Mouse (Mus musculus) intestine, postnatal 0 days (tissue): ENCODE measurements around the gene Prr12. TPM values are rescaled to one million over a fixed set of nuclear protein-coding genes. Genes with fewer than 3 reads are reported as not detected.
A peak's percentile ranks its signal among the peaks of the same experiment; 100 is the strongest.

Source experiments
- ATAC-seq: fragments of 200-750 bp; cut with Nextera tagmentation; 2 replicates; pipeline ENCODE4 v1.8.0; 2017; ENCODE audit warnings: mild to moderate bottlenecking, moderate TSS enrichment, moderate library complexity
- H3K27ac ChIP-seq: fragments of 300-500 bp; sonication (generic); 2 replicates; pipeline ENCODE4 v1.5.1; 2014; ENCODE audit warnings: mild to moderate bottlenecking, low read depth, low read length, moderate library complexity
- H3K27me3 ChIP-seq: fragments of 300-500 bp; sonication (generic); replicated peaks from 2 replicates; pipeline ENCODE4 v1.6.1; 2014; ENCODE audit warnings: low read length, mixed read lengths; ENCODE audit not compliant: control insufficient read depth, insufficient read depth
- H3K36me3 ChIP-seq: fragments of 300-500 bp; sonication (generic); 2 replicates; pipeline ENCODE4 v1.6.1; 2014; ENCODE audit warnings: mild to moderate bottlenecking, moderate library complexity; ENCODE audit not compliant: control insufficient read depth, insufficient read depth
- H3K4me1 ChIP-seq: fragments of 300-500 bp; sonication (generic); replicated peaks from 2 replicates; pipeline ENCODE4 v1.6.1; 2014; ENCODE audit warnings: antibody characterized with exemption, low read length, mixed read lengths; ENCODE audit not compliant: control insufficient read depth, insufficient read depth
- H3K4me2 ChIP-seq: fragments of 300-500 bp; sonication (generic); replicated peaks from 2 replicates; pipeline ENCODE4 v1.6.1; 2014; ENCODE audit warnings: low read depth, mild to moderate bottlenecking, moderate library complexity
- H3K4me3 ChIP-seq: fragments of 300-500 bp; sonication (generic); 2 replicates; pipeline ENCODE4 v1.5.1; 2014; ENCODE audit warnings: low read depth, low read length
- H3K9ac ChIP-seq: fragments of 300-500 bp; sonication (generic); 2 replicates; pipeline ENCODE4 v1.6.1; 2014; ENCODE audit warnings: mild to moderate bottlenecking, low read depth, low read length
- H3K9me3 ChIP-seq: fragments of 300-500 bp; sonication (generic); 2 replicates; pipeline ENCODE4 v1.6.1; 2016; ENCODE audit warnings: mixed run types; ENCODE audit not compliant: control insufficient read depth
- CTCF ChIP-seq: sonication (generic); IDR thresholded peaks from 2 replicates; pipeline ENCODE4 v1.5.1; 2016; ENCODE audit warnings: low read depth, mild to moderate bottlenecking, control low read depth, antibody characterized with exemption, moderate library complexity
- WGBS: fragments of 180-500 bp; shearing (Covaris S2); extraction: QIAGEN DNeasy Blood & Tissue Kit; methylation state at CpG from one replicate; pipeline ENCODE4 v1.1.7; 2014; 5-methylcytosine and 5-hydroxymethylcytosine counted together
- polyA plus RNA-seq: library from polyadenylated mRNA; unstranded; fragments of >200 nt; fragmentation: Nextera tagmentation; extraction: Ambion mirVana; gene quantifications from 2 replicates; pipeline ENCODE4 v1.2.1, GENCODE M21; 2015

The Prr12 gene
- polyA plus RNA-seq, 1 experiment from 2014 or later = 2.4 TPM

DNA sequence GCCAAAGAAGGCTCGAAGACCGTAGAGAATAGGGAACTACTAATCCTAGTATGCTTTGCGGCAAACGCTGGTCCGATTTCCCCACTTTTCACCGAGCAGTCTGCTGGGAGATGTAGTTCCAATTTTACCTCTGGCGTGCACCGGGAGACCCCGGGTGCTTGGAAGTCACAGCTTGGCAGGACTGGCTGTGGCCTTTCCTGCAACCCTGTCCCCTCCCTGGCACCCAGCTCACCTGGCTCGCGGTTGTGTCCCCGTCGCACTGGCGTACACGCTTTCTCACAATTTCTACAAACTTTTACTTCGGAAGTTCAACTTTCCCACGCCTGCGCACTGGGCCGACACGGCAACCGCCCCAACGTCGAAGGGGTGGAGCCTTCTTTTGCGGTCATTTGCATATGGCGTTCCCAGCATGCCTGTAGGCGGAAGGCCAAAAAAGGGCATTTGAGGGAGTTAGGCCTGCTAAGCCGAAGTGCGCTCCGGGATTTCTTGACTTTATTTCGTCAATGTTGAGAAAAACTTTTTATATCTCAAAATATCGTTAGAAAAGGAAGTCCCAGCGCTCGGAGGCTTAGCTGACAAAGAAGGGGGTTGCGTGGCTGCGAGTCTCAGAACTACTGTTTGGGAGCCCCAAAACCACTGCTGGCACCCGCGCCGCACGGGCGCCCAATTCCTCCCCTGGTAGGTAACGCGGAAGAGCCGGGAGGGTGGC is 55.3 kb downstream of the Prr12 start, which contains the start of gene Irf3:
TSS of gene Irf3 (plus strand) at position 418 of the 709 bp plus-strand sequence.
- Histone ChIP-seq H3K27ac (peak within 1 kb of the TSS; percentile 83), H3K36me3 (peaks cover 43% of the 10 kb centered on the region), H3K4me1 (0 out of 2 replicates have a peak, but pooled peaks cover 5% of the 10 kb centered on the region), H3K9ac (peak within 1 kb of the TSS; percentile 74), H3K9me3 (no peaks in the 10 kb centered on the region), H3K27me3 (no peaks in the 10 kb centered on the region), H3K4me3 (peak within 1 kb of the TSS; percentile 83), H3K4me2 (peak within 1 kb of the TSS; percentile 78)
- TF ChIP-seq CTCF = no peak
- under 1% methylated on average over 43 of the region's 43 CpGs for WGBS
- peak; percentile 92 for ATAC-seq

DNA sequence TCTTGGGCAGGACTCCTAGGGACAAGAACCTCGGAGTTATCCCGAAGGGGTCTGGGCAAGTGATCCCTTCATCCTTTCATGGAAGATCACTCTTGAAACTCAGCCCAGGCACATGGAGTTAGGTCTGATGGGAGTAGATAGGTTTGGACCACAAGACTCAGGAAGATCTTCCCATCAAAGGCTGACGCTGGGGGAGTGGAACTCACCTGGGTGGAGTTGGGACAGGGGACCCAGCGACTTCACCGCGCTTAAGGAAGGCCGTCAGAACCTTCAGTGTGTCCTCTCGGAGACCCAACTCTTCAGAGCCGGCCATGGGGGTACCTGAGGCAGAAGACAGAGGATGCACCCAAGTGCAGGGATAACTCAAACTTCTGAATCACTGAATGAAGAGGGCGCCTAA is 56.0 kb downstream of the Prr12 start:
- Histone ChIP-seq H3K27me3 (no peaks in the 10 kb centered on the region), H3K9ac (peak overlapping the region; percentile 58), H3K4me2 (peak overlapping the region; percentile 78), H3K36me3 (peaks cover 41% of the 10 kb centered on the region), H3K9me3 (no peaks in the 10 kb centered on the region), H3K4me3 (peak overlapping the region; percentile 83), H3K27ac (no peak overlapping the region), H3K4me1 (0 out of 2 replicates have a peak, but pooled peaks cover 5% of the 10 kb centered on the region)
- TF ChIP-seq CTCF = no peak
- WGBS = 9% methylated on average over 10 of the region's 10 CpGs
- no peak for ATAC-seq

DNA sequence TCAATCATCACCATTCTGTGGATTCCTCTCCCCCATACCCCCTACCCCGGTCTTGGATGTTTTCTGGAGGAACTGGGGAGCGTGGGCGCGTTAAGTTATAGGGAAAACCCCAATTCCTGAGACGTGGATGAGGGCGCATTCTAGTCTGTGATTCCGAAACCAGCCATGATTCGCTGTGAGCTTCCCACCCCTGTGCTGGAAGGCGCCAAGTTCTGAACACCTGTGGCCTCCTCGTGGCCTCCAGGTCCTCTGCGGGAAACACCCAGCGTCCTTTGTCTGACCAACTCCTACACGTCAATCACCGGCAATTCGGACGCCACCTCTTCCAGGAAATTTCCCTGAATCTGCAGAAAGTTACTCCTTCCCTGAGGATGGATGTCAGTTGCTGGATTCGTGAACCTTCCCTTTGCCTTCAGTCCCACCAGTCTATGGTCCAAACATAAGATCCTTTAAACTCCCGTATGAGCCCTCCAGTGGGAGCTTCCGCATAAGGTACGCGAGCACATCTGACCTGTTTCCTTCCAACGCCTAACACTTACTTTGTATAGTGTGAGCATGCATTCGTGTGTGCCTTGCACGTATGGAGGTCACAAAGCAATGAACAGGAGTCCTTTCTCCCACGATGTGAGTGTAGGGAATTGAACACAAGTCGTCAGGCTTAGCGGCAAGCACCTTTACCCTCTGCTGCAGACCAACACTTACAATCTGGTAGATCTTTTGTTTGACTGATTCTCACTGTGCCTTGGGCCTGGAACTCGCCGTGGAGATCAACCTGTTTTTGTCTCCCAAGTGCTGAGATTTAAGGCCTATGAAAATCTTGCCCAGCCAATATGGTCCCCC is 65.6 kb downstream of the Prr12 start:
- H3K9me3 ChIP-seq = no peaks in the 10 kb centered on the region
- H3K4me1 ChIP-seq = no peaks in the 10 kb centered on the region
- H3K27ac ChIP-seq = peak overlapping the region; percentile 86
- peak overlapping the region; percentile 81 for H3K4me2 ChIP-seq
- H3K9ac ChIP-seq = peak overlapping the region; percentile 59
- peak overlapping the region; percentile 55 for H3K4me3 ChIP-seq
- 0 out of 2 replicates have a peak, but pooled peaks have one; percentile 5 for TF ChIP-seq CTCF
- peak; percentile 49 for ATAC-seq
- no peaks in the 10 kb centered on the region for H3K27me3 ChIP-seq
- WGBS = under 1% methylated on average over 29 of the region's 29 CpGs
- H3K36me3 ChIP-seq = peaks cover 14% of the 10 kb centered on the region

DNA sequence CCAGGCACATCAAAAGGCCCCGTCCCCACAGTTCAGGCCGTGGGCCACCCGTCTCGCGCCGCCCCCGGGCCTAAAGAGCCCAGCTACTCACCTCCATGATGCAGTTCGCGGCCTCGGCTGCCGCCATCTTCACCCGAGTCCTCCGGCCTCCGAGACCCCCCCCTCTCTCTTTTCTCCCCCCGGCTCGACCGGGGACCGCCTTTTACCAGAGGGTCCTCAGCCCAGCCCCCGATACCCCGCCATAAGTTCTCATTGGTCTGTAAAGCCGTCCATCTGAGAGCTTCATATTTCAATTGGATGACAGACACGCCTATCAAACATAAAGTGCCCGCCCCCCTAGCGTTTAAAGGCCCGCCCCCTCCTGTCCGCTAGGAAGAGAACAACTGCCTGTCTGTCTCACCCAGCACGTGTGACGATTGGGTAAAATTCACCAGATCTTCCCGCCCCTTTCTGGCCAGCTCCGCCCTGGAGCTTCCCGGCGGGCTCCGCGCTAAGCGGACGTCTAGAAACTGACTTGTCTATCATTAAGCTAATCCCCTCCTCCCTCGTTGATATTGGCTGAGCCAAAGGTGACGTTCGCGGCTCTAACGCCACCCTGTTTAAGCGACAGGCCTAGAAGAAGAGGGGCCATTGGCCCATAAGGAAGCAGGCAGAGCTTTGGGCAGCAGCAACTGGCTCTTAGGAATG is 66.3 kb downstream of the Prr12 start, which contains the start of gene Prmt1:
TSS of gene Prmt1 (minus strand) at position 377 of the 687 bp plus-strand sequence.
- Histone ChIP-seq H3K9ac (peak within 1 kb of the TSS; percentile 81), H3K9me3 (no peaks in the 10 kb centered on the region), H3K4me2 (peak within 1 kb of the TSS; percentile 81), H3K4me3 (peak within 1 kb of the TSS; percentile 70), H3K27ac (peak within 1 kb of the TSS; percentile 86), H3K4me1 (no peaks in the 10 kb centered on the region), H3K27me3 (no peaks in the 10 kb centered on the region), H3K36me3 (peaks cover 16% of the 10 kb centered on the region)
- peak; percentile 97 for ATAC-seq
- TF ChIP-seq CTCF = no peak
- WGBS = 0% methylated on average over 42 of the region's 42 CpGs

DNA sequence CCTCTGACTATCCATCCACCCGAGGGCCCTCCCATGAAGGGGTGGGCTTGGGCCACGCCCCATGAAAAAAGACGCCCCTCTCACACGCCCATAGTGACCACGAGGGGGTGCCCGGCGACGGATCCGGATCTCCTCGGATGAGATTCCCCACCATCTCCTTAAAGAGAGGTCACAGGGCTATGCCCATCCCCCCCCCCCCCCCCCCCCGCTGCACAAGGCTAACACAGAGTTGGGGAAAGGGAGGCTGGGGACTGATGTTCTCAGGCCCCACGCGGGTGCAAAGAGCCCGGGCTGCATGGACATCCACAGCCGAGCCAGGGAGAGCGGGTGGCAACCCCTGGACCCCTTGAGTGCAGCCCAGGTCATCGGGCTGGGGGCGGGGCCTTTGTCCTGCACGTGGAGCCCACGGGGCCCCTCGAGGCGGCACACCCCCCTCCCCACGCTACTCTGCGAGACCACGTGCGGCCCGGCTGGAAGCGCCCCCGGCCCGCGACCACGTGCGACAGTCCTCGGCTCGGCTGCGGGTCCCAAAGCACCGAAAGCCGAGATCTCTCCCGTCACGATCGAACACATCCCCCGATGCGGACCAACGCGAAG is 67.0 kb downstream of the Prr12 start:
- peak overlapping the region; percentile 70 for H3K4me3 ChIP-seq
- peak overlapping the region; percentile 81 for H3K9ac ChIP-seq
- H3K4me1 ChIP-seq = no peaks in the 10 kb centered on the region
- WGBS = under 1% methylated on average over 43 of the region's 45 CpGs
- peak overlapping the region; percentile 73 for H3K4me2 ChIP-seq
- H3K27me3 ChIP-seq = no peaks in the 10 kb centered on the region
- ATAC-seq = no peak
- TF ChIP-seq CTCF = peak; percentile 62
- peaks cover 19% of the 10 kb centered on the region for H3K36me3 ChIP-seq
- H3K9me3 ChIP-seq = no peaks in the 10 kb centered on the region
- H3K27ac ChIP-seq = peak overlapping the region; percentile 83
